Mouse (Mus musculus) granulocyte monocyte progenitor cell, adult 5-6 weeks (primary cell): ENCODE measurements around the gene Pnma1. TPM values are rescaled to one million over a fixed set of nuclear protein-coding genes. Genes with fewer than 3 reads are reported as not detected.

Experiments used
- ATAC-seq: replicated peaks from 2 replicates; pipeline ENCODE4 v1.8.0; 2016; ENCODE audit warnings: mild to moderate bottlenecking, moderate TSS enrichment, inconsistent platforms; ENCODE audit not compliant: poor library complexity, severe bottlenecking
- total RNA-seq, 2 experiments: library from RNA; stranded (forward) in 1 of 2; stranded (reverse) in 1 of 2; fragments of 200-712, 200-1000 nt in 1 of 2; fragments of >200 nt in 1 of 2; fragmentation: Nextera tagmentation in 1 of 2; gene quantifications; 2 replicates each; pipeline ENCODE4 v1.2.3; 2014 to 2017

The Pnma1 gene
- total RNA-seq, 2 experiments from 2014 or later: 0.26 TPM; not detected in 1

- no peak for ATAC-seq
Measured at GRCm38 (mm10) chr12:84156210-84156609, 7.9 kb upstream of the Pnma1 start.

GRCm38 (mm10) chr12:84155523-84155871 is 7.2 kb upstream of the Pnma1 start:
- no peak for ATAC-seq

GRCm38 (mm10) chr12:84154786-84155522 is 6.7 kb upstream of the Pnma1 start:
- no peak for ATAC-seq

- no peak for ATAC-seq
Measured at GRCm38 (mm10) chr12:84153414-84153813, 5.1 kb upstream of the Pnma1 start.

GRCm38 (mm10) chr12:84152352-84153190 is 4.3 kb upstream of the Pnma1 start:
- ATAC-seq: no peak

GRCm38 (mm10) chr12:84151911-84152310 is 3.6 kb upstream of the Pnma1 start:
- no peak for ATAC-seq

GRCm38 (mm10) chr12:84150976-84151375 is 2.7 kb upstream of the Pnma1 start:
- ATAC-seq: no peak

GRCm38 (mm10) chr12:84149971-84150370 is 1.7 kb upstream of the Pnma1 start:
- ATAC-seq: no peak

GRCm38 (mm10) chr12:84148622-84149012 is 328 bp upstream of the Pnma1 start:
- no peak for ATAC-seq

GRCm38 (mm10) chr12:84142281-84143050 is 5.8 kb downstream of the Pnma1 start:
- ATAC-seq: no peak

GRCm38 (mm10) chr12:84141271-84141670 is 7.0 kb downstream of the Pnma1 start:
- ATAC-seq: no peak

GRCm38 (mm10) chr12:84140135-84140534 is 8.2 kb downstream of the Pnma1 start:
- peak; percentile 37 for ATAC-seq

GRCm38 (mm10) chr12:84137131-84137530 is 11.2 kb downstream of the Pnma1 start:
- no peak for ATAC-seq

GRCm38 (mm10) chr12:84132265-84132664 is 16.0 kb downstream of the Pnma1 start:
- no peak for ATAC-seq

- peak; percentile 98 for ATAC-seq
Measured at GRCm38 (mm10) chr12:84129931-84130330, 18.4 kb downstream of the Pnma1 start.

GRCm38 (mm10) chr12:84128576-84128975 is 19.7 kb downstream of the Pnma1 start:
- ATAC-seq: no peak

GRCm38 (mm10) chr12:84126899-84127298 is 21.4 kb downstream of the Pnma1 start:
- ATAC-seq: no peak

- ATAC-seq: no peak
Measured at GRCm38 (mm10) chr12:84125892-84126291, 22.4 kb downstream of the Pnma1 start.

GRCm38 (mm10) chr12:84119584-84119983 is 28.7 kb downstream of the Pnma1 start:
- ATAC-seq: no peak

- peak; percentile 97 for ATAC-seq
Measured at GRCm38 (mm10) chr12:84114153-84114994, 33.9 kb downstream of the Pnma1 start, which contains the start of gene Dnal1. TSS of gene Dnal1 (plus strand) at chr12:84114366.
